In genomic region chr9:71836366-71836765, GRCm38 (mm10) we compare ENCODE assay signal across 21 mouse cellular contexts.
"Had no signal": no experiment of that assay in that cellular context is flagged by ENCODE, and none has a peak within 500 bp of the region (broad histone marks: within the 10 kb centered on the region; RNA-seq: fewer than 3 reads in every experiment).

No protein-coding gene starts in this region.

- DNase-seq: kidney, adult 9 months; kidney, postnatal 25 days; left cerebral cortex, postnatal 4 days; liver, postnatal 0 days; right cerebral cortex, adult 18-20 months; right cerebral cortex, postnatal 14 days; right cerebral cortex, postnatal 4 days; thymus, adult 2 months; thymus, postnatal 14 days; thymus, postnatal 4 days had no signal

- ATAC-seq: intestine, postnatal 0 days; midbrain, embryonic 15.5 days had no signal

- H3K9me3 ChIP-seq: limb, embryonic 12.5 days; limb, embryonic 15.5 days; megakaryocyte, embryonic 14.5 days; midbrain, embryonic 15.5 days; neural tube, embryonic 12.5 days; neural tube, embryonic 15.5 days had no signal

- H3K36me3 ChIP-seq: limb, embryonic 15.5 days; midbrain, embryonic 15.5 days; neural tube, embryonic 15.5 days had no signal

- H3K27ac ChIP-seq: limb, embryonic 12.5 days; limb, embryonic 15.5 days; liver, embryonic 14.5 days; midbrain, embryonic 15.5 days; neural tube, embryonic 12.5 days; neural tube, embryonic 15.5 days; stomach, postnatal 0 days had no signal

- H3K9ac ChIP-seq: limb, embryonic 12.5 days; limb, embryonic 15.5 days; liver, embryonic 14.5 days; liver, postnatal 0 days; midbrain, embryonic 15.5 days; neural tube, embryonic 12.5 days; neural tube, embryonic 15.5 days had no signal

- H3K27me3 ChIP-seq: limb, embryonic 12.5 days; limb, embryonic 15.5 days; midbrain, embryonic 15.5 days; neural tube, embryonic 12.5 days; neural tube, embryonic 15.5 days had no signal

- H3K4me2 ChIP-seq: limb, embryonic 12.5 days; limb, embryonic 15.5 days; liver, embryonic 11.5 days; midbrain, embryonic 11.5 days; midbrain, embryonic 15.5 days; neural tube, embryonic 12.5 days; neural tube, embryonic 15.5 days had no signal

- H3K4me3 ChIP-seq: limb, embryonic 12.5 days; limb, embryonic 15.5 days; megakaryocyte, embryonic 14.5 days; midbrain, embryonic 15.5 days; neural tube, embryonic 12.5 days; neural tube, embryonic 15.5 days had no signal
